Mouse (Mus musculus): ENCODE data around the gene Atxn7l1.

Atxn7l1 gene

DNA sequence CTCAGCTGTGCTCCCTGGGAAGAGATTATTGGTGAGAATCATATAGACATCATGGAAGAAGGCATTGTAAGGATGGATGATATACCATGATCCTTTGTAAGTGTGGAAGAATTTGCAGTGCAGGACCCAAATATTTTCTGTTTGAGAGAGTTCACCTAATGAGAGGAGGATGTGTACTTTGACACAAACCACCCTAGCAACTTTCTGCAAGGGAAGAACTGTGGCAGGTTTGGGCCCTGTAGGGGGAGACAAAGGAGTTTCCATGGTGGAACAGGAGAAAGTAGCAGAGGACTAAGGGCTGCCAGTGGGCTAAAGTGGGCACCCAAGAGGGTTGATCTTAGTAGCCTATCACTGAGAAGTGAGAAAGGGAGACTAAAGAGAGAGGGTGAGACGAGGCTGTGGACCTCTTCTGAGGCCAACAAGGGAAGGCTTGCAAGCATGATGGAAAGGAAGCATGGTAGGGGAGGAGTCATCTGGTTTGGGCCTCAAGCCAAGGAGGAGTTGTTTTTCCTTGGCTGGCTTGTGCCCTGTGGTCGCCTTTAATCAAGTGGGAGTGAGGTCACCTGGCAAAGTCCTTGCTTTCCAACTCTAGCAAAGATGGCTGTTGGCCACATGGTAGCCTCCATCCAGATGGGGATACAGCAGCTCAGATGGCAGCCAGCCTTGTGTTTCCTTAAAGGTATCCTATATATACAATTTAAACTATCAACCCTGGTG, 243.5 kb downstream of the Atxn7l1 start:
- DNase-seq: peak; percentile 27

DNA sequence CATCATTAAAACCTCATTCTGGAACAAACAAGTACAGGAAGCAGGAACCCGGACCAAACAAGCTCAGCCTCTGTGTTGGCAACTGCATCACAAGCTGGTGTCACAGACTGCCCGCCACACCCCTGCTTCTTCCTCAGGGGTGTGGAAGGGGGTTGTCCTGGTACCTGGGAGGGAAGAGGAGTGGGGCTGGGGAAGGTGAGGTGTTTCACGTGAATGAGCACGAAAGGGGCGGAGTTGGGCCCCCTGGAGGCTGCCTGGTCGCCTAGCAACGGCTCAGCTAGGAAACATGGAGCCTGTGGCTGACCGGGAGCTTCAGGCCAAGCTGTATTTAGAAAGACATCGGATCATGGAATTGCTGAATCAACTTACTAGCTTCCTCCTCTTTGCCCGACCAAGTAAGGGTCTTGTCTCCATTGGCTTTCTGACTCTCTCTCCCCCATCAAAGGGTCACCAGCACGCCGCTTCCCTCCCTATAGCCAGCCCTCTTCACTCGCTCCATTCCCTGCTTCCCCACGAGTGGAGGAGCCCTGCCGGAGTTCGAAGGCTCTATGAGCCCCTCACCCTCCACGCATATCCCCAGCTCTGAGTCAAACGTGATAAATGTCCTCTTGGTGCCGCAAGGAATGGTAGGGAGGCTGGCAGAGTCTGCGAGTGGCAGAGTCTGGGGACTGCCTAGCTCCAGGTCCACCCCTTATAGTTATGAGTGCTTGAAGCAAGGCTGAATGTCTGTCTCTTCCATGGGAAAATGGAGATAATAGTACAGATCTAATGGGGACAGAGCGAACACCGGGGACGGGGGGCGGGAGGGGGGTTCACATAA, 247.5 kb downstream of the Atxn7l1 start, which contains the start of gene Efcab10:
Efcab10 (plus strand) TSS at position 51 of the 820 bp plus-strand sequence.
- DNase-seq: peak; percentile 21

DNA sequence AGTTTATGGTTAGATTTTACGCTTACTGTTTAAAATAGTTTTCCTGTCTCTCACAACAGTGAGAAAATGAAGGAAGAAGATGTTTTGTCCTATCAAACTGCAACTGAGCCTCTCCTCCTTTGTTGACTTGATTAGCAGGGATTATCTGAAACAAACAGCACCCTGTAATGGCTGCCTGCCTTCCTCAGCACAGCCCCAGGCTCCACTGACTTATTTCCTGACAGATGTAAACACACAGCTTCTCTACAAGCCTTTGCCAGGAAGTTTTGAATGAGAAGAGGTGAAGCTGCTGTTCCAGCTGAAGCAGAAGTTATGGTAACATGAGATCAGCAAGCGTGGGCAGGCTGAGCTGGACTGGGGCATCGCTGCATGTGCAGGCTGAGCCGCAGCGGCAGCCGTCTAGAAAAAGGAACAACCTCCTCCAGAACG, 255.8 kb downstream of the Atxn7l1 start:
- DNase-seq: peak; percentile 39

DNA sequence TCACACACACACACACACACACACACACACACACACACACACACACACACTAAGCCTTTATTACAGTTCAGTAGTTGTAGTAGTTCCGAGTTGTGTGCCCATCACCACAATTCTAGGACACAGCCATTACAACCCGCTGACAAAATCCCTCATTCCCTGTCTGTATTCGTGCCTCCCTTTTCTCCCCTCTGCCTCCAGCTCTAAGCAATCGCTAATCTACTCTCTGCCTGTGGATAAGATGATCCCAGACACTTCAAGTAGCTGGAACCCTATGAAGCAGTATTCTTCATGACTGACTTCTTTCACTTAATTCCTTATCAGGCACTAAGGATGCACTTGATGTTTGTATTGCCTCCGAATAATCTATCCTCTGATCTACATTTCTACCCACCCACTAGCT, 257.5 kb downstream of the Atxn7l1 start:
- DNase-seq: no peak

DNA sequence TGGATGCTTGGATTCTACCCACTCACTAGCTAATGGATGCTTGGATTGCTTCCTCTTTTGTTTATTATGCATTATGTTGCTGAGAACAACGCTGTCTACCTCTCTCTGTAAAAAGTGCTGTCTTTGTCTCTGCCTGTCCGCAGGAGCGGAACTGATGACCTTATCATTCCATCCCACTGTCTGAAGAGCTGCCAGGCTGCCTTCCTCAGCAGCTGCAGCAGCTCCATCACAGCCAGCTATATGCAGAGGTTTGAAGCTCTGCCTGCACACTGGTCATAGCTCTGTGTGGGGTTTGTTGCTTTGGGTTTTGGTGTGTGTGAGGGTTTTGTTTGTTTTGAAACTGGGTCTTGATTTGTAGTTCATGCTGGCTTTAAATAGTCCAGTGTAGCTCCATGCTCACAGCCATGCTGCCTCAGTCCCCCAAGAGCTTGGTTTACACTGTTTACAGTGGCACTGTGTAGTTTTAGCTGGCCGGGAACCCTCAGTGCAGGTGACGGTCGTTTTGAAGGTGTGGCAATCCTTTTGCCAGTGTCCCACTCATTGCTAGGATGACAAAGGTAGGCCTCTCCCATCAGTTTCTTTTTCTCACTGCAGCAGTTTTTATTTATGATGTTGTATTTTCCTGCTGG, 258.0 kb downstream of the Atxn7l1 start:
- DNase-seq: peak; percentile 35

DNA sequence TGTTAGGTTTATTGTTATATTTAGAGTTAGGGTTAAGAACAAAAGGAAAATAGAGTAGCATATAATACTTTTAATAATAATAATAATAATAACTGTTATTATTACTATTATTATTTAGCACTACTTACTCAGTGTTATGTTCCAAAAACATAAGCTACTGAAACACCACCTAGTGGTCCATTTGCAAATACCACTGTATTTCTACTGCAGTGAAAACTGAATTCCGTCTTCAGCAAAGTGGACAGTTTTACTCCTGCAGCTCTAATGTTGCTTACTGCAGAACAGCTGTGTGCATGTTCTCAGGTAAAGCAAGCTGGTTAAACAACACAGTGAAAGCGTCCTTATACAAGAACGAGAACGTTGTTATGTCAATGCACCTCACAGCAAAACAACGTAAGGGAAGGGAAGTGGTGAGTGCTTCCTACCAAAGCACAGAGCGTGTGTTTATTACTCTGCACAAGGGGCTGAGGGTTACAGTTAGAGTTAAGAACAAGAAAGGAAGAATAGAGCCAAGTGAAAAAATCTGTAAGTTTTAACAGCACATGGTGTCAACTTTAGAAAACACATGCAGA, 264.2 kb downstream of the Atxn7l1 start:
- no peak for DNase-seq

Measured in lung, postnatal 10 days (tissue).